Mouse (Mus musculus): ENCODE measurements around the gene Pop7. TPM values are rescaled to one million over a fixed set of nuclear protein-coding genes. Genes with fewer than 3 reads are reported as not detected.
A peak's percentile ranks its signal among the peaks of the same experiment; 100 is the strongest.

Gene Pop7
- polyA plus RNA-seq (2015; fragmentation: Nextera tagmentation; extraction: Ambion mirVana) = 77.7 and 82.1 TPM in 2 replicates

- Histone ChIP-seq H3K27me3 (replicated peaks) (no peaks in the 10 kb centered on the region), H3K4me3 (peak within 1 kb of the TSS; percentile 64), H3K4me2 (peak within 1 kb of the TSS; percentile 83), H3K9me3 (no peaks in the 10 kb centered on the region), H3K36me3 (replicated peaks) (no peaks in the 10 kb centered on the region), H3K9ac (peak within 1 kb of the TSS; percentile 70), H3K27ac (peak within 1 kb of the TSS; percentile 98), H3K4me1 (peaks cover 18% of the 10 kb centered on the region)
- ATAC-seq (replicated peaks) = peak; percentile 95
- WGBS = 2% methylated on average over 64 of the region's 64 CpGs
These were observed at the start of gene Pop7 for GRCm38 (mm10) chr5:137501709-137502666. TSS of gene Pop7 (minus strand) at chr5:137502518.

- Histone ChIP-seq H3K36me3 (replicated peaks) (no peaks in the 10 kb centered on the region), H3K4me2 (no peak overlapping the region), H3K9ac (no peak overlapping the region), H3K9me3 (no peaks in the 10 kb centered on the region), H3K4me3 (no peak overlapping the region), H3K4me1 (peaks cover 21% of the 10 kb centered on the region), H3K27me3 (replicated peaks) (no peaks in the 10 kb centered on the region), H3K27ac (no peak overlapping the region)
- no peak for ATAC-seq (replicated peaks)
- 61% methylated on average over 5 of the region's 5 CpGs for WGBS
These were observed 48.8 kb upstream of the Pop7 start for GRCm38 (mm10) chr5:137551119-137551518.

DNA sequence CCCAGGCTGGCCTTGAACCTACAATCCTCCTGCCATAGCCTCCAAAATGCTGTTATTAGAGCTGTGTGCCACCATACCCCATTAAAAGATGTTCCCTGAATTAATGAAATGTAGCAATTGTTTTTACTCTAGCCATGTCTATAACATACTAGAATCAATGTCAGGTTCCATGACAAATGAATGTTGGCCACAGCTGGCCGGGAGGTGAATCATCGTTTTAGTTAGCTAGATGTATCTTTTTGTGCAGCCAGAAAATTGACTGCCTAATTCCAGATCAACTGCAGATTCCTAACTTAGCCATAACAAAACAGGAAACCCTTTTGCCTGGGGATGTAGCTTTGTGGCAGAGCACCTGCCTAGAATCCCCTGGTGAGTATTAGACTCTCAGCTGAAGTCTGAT is 47.5 kb upstream of the Pop7 start:
- Histone ChIP-seq H3K9ac (no peak overlapping the region), H3K36me3 (replicated peaks) (no peaks in the 10 kb centered on the region), H3K27ac (no peak overlapping the region), H3K4me3 (no peak overlapping the region), H3K9me3 (no peaks in the 10 kb centered on the region), H3K27me3 (replicated peaks) (no peaks in the 10 kb centered on the region), H3K4me1 (peaks cover 14% of the 10 kb centered on the region), H3K4me2 (no peak overlapping the region)
- ATAC-seq (replicated peaks) = no peak
- WGBS = 87% methylated on average over 2 of the region's 2 CpGs

GRCm38 (mm10) chr5:137545596-137545995 is 43.3 kb upstream of the Pop7 start:
- no peaks in the 10 kb centered on the region for H3K27me3 ChIP-seq (replicated peaks)
- no peak overlapping the region for H3K4me2 ChIP-seq
- H3K4me1 ChIP-seq = no peaks in the 10 kb centered on the region
- ATAC-seq (replicated peaks) = no peak
- H3K9ac ChIP-seq = no peak overlapping the region
- H3K9me3 ChIP-seq = no peaks in the 10 kb centered on the region
- no peak overlapping the region for H3K27ac ChIP-seq
- no peak overlapping the region for H3K4me3 ChIP-seq
- H3K36me3 ChIP-seq (replicated peaks) = no peaks in the 10 kb centered on the region
- WGBS = 76% methylated on average over 4 of the region's 4 CpGs

DNA sequence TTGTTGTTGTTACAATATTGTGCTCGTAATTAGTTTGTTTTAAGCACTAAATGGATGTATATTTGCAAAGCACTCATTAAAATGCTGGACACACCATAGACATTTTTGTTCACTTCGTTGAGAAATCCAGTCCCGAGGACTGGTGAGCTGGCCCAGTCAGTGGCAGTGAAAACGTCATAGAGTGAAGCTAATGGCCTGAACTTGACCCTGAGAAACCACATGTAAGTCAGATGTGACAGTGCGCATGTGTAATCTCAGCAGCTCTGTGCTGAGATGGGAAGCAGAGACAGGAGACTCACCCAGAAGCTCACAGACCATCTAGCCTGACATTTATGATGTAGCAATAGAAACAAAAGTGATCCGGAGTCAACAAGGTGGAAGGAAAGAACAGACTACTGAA is 42.6 kb upstream of the Pop7 start:
- Histone ChIP-seq H3K36me3 (replicated peaks) (no peaks in the 10 kb centered on the region), H3K27me3 (replicated peaks) (no peaks in the 10 kb centered on the region), H3K4me3 (no peak overlapping the region), H3K9ac (no peak overlapping the region), H3K4me2 (no peak overlapping the region), H3K4me1 (no peaks in the 10 kb centered on the region), H3K9me3 (no peaks in the 10 kb centered on the region), H3K27ac (no peak overlapping the region)
- ATAC-seq (replicated peaks) = no peak
- 73% methylated on average over 6 of the region's 6 CpGs for whole genome bisulfite sequencing

- Histone ChIP-seq H3K4me2 (no peak overlapping the region), H3K4me1 (no peaks in the 10 kb centered on the region), H3K36me3 (replicated peaks) (no peaks in the 10 kb centered on the region), H3K4me3 (no peak overlapping the region), H3K27me3 (replicated peaks) (no peaks in the 10 kb centered on the region), H3K9ac (no peak overlapping the region), H3K9me3 (no peaks in the 10 kb centered on the region), H3K27ac (no peak overlapping the region)
- 72% methylated on average over 5 of the region's 5 CpGs for WGBS
- ATAC-seq (replicated peaks) = no peak
These were observed 39.6 kb upstream of the Pop7 start for GRCm38 (mm10) chr5:137541768-137542540.

- Histone ChIP-seq H3K27ac (no peak overlapping the region), H3K9ac (no peak overlapping the region), H3K27me3 (replicated peaks) (no peaks in the 10 kb centered on the region), H3K36me3 (replicated peaks) (no peaks in the 10 kb centered on the region), H3K4me3 (no peak overlapping the region), H3K4me2 (no peak overlapping the region), H3K4me1 (no peaks in the 10 kb centered on the region), H3K9me3 (no peaks in the 10 kb centered on the region)
- ATAC-seq (replicated peaks) = no peak
- WGBS = 73% methylated on average over 6 of the region's 6 CpGs
These were observed 38.7 kb upstream of the Pop7 start for GRCm38 (mm10) chr5:137540991-137541390.

- no peaks in the 10 kb centered on the region for H3K27me3 ChIP-seq (replicated peaks)
- H3K9me3 ChIP-seq = no peaks in the 10 kb centered on the region
- H3K9ac ChIP-seq = no peak overlapping the region
- H3K4me3 ChIP-seq = no peak overlapping the region
- no peaks in the 10 kb centered on the region for H3K4me1 ChIP-seq
- 58% methylated on average over 7 of the region's 7 CpGs for WGBS
- no peak overlapping the region for H3K4me2 ChIP-seq
- no peak for ATAC-seq (replicated peaks)
- H3K36me3 ChIP-seq (replicated peaks) = no peaks in the 10 kb centered on the region
- H3K27ac ChIP-seq = no peak overlapping the region
These were observed 37.0 kb upstream of the Pop7 start for GRCm38 (mm10) chr5:137539291-137539801.

DNA sequence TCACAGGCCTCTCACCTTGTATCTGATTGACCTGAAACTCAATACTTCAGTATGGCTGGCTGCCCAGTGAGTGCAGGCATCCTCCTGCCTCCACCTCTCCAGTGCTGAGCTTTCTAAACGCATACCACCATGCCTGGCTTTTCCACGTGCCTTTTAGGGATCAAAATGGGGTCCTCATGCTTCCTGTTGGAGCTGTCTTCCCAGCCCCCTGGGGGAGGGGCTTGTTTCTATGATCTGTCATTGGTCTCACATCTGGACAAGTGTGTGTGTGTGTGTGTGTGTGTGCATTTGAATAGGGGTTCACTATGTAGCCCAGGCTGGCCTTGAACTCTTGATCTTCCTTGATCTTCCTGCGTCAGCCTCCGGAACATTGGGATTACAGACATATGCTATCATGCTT is 35.1 kb upstream of the Pop7 start:
- H3K9me3 ChIP-seq = no peaks in the 10 kb centered on the region
- H3K27me3 ChIP-seq (replicated peaks) = no peaks in the 10 kb centered on the region
- H3K4me1 ChIP-seq = peaks cover 5% of the 10 kb centered on the region
- no peak overlapping the region for H3K4me2 ChIP-seq
- H3K4me3 ChIP-seq = no peak overlapping the region
- 65% methylated on average over 4 of the region's 4 CpGs for WGBS
- ATAC-seq (replicated peaks) = no peak
- H3K27ac ChIP-seq = no peak overlapping the region
- H3K9ac ChIP-seq = no peak overlapping the region
- H3K36me3 ChIP-seq (replicated peaks) = no peaks in the 10 kb centered on the region

DNA sequence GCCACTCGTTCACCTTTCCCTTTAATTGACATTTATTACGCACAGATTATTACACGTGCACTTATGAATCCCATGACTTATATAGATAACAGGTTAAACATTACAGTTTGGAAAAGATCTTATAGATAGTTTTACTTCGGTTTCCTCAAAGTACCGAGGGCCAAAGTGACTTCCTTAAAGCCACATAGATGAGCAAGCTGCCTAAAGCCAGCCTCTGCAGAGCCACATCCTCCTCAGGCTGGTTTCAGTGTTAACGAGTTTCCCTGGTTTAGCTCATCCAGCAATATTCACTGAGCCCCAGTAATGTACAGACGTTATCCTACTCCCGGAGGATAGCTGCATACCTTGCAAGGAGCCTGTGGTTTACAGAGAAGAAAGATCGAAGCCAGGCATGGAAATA is 33.0 kb upstream of the Pop7 start:
- ATAC-seq (replicated peaks) = no peak
- Histone ChIP-seq H3K4me3 (no peak overlapping the region), H3K9me3 (no peaks in the 10 kb centered on the region), H3K27ac (no peak overlapping the region), H3K4me2 (no peak overlapping the region), H3K27me3 (replicated peaks) (no peaks in the 10 kb centered on the region), H3K4me1 (peaks cover 7% of the 10 kb centered on the region), H3K36me3 (replicated peaks) (no peaks in the 10 kb centered on the region), H3K9ac (no peak overlapping the region)
- WGBS = 88% methylated on average over 9 of the region's 9 CpGs

DNA sequence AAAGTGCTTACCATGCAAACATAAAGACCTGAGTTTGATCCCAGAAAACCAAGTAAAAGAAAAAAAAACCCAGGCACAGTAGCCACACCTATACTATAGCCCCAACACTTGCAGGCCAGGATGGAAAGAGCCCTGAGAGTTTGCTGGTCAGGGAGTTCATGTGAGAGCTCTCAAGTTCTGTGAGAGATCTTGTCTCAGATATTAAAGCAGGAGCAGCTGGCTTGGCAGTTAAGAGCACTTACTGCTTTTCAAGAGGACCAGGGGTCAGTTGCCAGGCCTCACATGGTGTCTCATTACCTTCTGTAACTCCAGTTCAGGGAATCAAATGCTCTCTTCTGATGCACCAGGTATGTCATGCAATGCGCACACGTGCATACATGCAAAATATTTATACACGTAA is 32.4 kb upstream of the Pop7 start:
- H3K27me3 ChIP-seq (replicated peaks) = no peaks in the 10 kb centered on the region
- H3K9ac ChIP-seq = no peak overlapping the region
- peaks cover 5% of the 10 kb centered on the region for H3K36me3 ChIP-seq (replicated peaks)
- no peaks in the 10 kb centered on the region for H3K9me3 ChIP-seq
- WGBS = 94% methylated on average over 3 of the region's 3 CpGs
- no peak overlapping the region for H3K4me2 ChIP-seq
- no peak for ATAC-seq (replicated peaks)
- H3K4me3 ChIP-seq = no peak overlapping the region
- H3K4me1 ChIP-seq = peaks cover 13% of the 10 kb centered on the region
- H3K27ac ChIP-seq = no peak overlapping the region

DNA sequence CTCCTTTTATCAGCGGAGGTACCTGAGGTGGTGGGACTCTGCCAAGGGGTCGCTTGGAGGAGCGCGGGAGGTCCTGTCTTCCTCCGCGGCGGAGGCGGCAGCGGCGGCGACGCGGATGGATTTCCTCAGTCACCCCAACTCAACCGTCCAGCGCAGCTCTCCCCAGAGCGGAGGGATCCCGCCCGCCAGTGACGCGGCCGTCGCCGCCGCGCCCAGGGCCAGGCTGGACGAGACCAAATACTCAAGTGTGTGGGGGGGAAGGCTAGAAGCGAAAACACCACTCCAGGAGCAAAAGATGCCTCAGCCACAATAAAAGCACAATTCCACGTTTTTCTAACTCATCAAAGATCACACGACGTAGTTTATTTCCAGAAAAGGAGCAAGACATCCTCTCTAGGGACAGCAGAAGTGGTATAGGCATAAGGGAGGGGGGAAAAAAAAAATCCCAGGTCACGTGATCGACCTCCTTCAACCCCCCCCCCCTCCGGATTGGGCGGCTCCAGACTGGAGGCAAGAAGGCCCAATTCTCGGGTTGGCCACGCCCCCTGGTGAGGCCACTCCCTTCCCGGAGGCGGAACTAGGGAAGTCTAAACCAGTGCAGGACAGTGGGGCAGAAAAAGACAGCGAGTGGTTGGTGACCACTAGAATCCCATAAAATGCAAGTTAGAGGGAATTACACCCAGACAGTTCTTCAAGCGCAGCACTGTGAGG is 31.0 kb upstream of the Pop7 start, which contains the start of the genes Epo and Gnb2:
Epo (minus strand) TSS at position 126 of the 711 bp plus-strand sequence.
Gnb2 (minus strand) TSS at position 394 of the 711 bp plus-strand sequence.
- Histone ChIP-seq H3K9me3 (no peaks in the 10 kb centered on the region), H3K4me3 (peak within 1 kb of the TSS; percentile 73), H3K4me2 (peak within 1 kb of the TSS; percentile 87), H3K36me3 (replicated peaks) (peaks cover 19% of the 10 kb centered on the region), H3K27ac (peak within 1 kb of the TSS; percentile 94), H3K27me3 (replicated peaks) (no peaks in the 10 kb centered on the region), H3K9ac (peak within 1 kb of the TSS; percentile 79), H3K4me1 (peaks cover 25% of the 10 kb centered on the region)
- WGBS = 0% methylated on average over 40 of the region's 40 CpGs
- ATAC-seq (replicated peaks) = peak; percentile 55

All from midbrain, embryonic 15.5 days (tissue).